Mouse (Mus musculus) testis, adult 2 months (tissue): Measurements from ENCODE around the gene Gabrg3.

ENCODE experiments used
- CTCF ChIP-seq: fragments of 200-500 bp; IDR thresholded peaks from 2 replicates; pipeline ENCODE4 v1.5.1; 2012; ENCODE audit warnings: low read depth, mild to moderate bottlenecking, inconsistent platforms, low read length, moderate library complexity; ENCODE audit not compliant: control insufficient read depth, insufficient read depth, insufficient replicate concordance
- POLR2A ChIP-seq: fragments of 200-500 bp; IDR thresholded peaks from 2 replicates; pipeline ENCODE4 v1.6.1; 2012; ENCODE audit warnings: low read depth, mild to moderate bottlenecking, inconsistent platforms, low read length, moderate library complexity; ENCODE audit not compliant: control insufficient read depth

- TF ChIP-seq POLR2A (no peak), CTCF (no peak)
Observed at GRCm38 (mm10) chr7:57065398-57065797, 321.6 kb downstream of the Gabrg3 start.
